Mouse (Mus musculus): ENCODE data around the gene Aff1.
A peak's percentile ranks its signal among the peaks of the same experiment; 100 is the strongest.

The Aff1 gene

DNA sequence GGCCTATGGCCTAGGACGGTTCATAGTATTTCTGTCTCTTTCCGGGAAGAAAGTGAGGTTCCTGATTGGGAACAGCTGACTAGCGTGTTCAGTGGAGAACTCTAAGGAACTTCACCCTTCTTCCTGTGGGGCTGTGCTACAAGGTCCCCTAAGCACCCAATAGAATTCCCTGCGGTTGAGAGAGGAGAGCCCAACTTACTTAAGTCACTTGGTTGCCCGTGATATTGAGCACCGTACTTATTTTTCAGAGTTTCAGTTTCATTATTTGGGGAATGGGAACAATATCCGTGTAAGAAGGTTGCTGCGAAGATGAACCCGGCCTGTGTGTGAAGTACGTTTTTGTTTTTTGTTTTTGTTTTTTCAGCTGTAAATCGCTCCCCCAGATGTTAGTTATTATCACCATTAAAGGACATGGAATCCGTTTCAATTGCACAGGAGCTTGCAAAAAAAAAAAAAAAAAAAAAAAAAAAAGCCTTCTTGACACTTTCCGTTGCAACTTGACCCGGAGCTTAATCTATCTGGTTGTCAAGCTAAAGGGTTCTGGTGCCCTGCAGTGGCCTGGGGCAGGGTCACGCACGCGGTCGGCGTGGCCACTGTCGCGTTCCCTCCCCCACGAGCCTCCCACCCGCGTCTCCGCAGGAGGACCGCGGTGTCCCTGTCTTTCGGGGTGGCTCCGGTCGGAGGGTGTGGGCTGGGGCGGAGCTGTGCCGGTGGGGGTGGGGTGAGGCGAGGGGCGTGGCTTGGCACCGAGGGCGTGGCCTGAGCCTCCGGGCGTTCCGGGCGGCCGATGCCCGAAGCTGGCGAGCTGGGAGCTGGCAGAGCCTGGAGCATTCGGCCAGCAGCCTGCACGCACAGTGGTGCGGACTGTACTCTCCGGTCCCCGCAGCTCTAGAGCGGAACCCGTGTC lies at the start of gene Aff1:
TSS of gene Aff1 (plus strand) at position 751 of the 907 bp plus-strand sequence.
- DNase-seq (ENCODE audit: low spot score in 2 of 2), result peak; percentile 19 to 62

GRCm38 (mm10) chr5:103644167-103644566 lies 48.0 kb upstream of the Aff1 start:
- no peak for DNase-seq (ENCODE audit: low spot score in 2 of 2)

GRCm38 (mm10) chr5:103647320-103647719 lies 44.9 kb upstream of the Aff1 start:
- no peak for DNase-seq (ENCODE audit: low spot score in 2 of 2)

DNA sequence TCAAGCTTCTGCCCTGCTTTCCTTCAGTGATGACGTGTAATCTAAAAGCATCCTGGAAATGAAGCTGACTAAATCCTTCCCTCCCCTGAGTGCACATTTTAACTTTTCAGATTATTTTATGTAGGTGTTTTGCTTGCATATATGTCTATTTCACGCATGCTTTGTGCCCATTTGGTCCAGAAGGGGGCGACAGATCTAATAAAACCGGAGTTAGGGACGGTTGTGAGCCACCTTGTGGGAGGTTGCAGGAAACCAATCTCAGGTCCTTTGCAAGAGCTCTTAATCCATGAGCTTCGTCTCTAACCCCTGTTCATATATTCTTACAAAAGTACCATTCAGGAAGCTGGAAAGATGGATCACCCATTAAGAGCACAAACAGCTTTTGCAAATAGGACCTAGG lies 37.9 kb upstream of the Aff1 start:
- DNase-seq (ENCODE audit: low spot score in 2 of 2), result peak in 1 of 2 experiments; percentile 11

- no peak for DNase-seq (ENCODE audit: low spot score in 2 of 2)
These were observed 37.4 kb upstream of the Aff1 start for GRCm38 (mm10) chr5:103654780-103655179.

DNA sequence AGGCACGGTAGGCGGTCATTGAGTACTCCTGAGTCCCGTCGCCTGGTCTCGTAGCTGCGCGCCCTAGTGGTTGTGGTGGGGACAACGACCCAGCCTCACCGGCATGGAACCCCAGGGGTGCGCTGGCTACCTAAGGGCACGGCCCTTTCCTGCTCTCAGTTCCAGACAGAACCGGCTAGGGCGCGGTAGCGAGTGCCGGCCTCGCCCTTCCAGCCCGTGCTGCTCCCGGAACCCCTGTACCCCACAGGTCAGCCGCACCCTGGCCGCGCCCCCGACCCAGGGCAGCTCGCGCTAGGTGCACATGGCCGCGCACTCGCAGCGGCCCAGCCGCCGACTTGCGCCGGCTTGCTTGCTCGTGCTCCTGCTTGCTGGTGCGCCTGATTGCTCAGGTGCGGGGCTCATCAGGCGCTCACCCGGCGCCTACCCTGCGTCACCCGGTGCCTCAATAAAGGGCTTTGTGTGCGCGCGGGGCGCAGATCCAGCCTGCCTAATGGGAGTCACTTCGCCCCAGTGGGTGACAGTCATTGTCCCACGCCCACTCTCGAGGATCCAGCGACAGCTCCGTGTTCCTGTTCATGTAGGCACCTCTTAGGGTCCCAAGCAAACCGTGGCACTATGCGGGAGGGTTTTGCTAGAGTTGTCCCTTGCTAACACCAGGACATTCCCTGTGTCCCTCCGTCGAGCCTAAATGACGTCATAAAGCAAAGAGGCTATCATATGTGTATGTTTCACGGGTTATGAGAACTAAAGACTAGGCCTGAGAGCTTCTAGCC lies 36.6 kb upstream of the Aff1 start, which contains the start of gene 1700016H13Rik:
TSS of gene 1700016H13Rik (minus strand) at position 665 of the 773 bp plus-strand sequence.
- DNase-seq (ENCODE audit: low spot score in 2 of 2), result peak in 1 of 2 experiments; percentile 44

DNA sequence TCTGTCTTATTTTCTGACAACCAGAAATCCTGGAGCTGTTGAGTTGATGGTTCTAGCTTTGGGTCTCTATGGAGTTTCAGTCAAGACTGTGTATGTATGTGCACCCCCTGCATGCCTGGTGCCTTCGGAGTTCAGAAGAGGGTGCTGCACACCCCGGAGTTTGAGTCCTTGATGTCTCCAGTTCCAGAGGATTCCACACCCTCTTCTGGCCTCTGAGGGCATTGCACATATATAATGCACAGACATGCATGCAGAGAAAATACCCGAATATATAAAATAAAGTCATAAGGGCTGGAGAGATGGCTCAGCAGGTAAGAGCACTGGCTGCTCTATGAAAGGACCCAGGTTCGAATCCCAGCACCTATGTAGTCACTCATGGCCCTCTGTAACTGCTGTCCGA lies 33.3 kb upstream of the Aff1 start:
- DNase-seq (ENCODE audit: low spot score in 2 of 2), result no peak

DNA sequence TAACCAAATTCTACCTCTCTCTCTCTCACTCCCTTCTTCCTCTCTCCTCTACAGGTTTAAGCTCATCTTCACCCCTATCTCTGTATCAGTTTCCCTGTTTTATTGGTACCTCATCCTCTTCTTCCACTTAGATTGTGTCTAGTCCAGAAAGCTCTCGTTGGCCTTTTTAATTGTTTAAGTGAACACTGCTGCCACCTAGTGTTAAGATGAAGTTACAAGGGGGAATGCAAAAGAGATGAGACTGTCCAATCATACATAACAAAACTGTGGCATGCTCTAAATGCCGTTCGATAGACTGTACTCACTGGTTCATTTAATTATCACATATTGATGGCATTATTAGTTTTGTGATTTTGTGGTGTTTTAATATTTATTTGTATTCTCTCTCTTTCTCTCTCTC lies 32.6 kb upstream of the Aff1 start:
- DNase-seq (ENCODE audit: low spot score in 2 of 2), result no peak

- no peak for DNase-seq (ENCODE audit: low spot score in 2 of 2)
These were observed 27.2 kb upstream of the Aff1 start for GRCm38 (mm10) chr5:103664932-103665331.

DNA sequence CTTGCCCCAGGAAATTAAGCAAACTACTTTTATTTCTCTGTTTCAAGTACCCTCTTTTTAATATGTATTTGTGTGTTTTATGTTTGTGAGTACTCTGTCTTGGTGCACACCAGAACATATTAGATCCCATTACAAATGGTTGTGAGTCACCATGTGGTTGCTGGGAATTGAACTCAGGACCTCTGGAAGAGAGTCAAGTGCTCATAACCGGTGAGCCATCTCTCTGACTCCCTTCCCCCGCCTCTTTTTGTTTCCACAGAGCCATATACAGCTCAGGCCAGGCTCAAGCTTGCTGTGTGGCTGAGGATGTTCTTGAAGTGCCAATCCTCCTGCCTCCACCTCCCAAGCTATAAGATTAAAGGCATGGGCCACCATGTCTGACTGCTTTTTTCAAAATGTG lies 26.3 kb upstream of the Aff1 start:
- DNase-seq (ENCODE audit: low spot score in 2 of 2), result no peak

DNA sequence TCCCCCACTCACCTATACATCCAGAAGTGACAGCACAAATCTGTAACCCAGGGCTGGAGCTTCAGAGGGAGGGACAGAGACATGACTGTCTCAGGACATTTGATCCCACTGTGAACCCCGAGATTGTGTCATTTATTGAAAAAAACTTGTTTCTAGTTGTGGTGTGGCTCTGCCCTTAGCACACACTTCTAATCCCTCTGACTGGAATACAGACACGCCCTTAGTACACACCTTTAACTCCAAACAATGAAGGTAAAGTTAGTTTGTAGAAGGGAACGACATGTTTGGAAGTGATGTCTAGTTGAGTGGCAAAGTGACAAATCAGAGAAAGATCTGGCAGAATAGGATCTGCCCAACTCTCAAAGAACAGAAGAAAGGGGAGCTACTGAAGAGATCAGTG lies 20.3 kb upstream of the Aff1 start:
- no peak for DNase-seq (ENCODE audit: low spot score in 2 of 2)

DNA sequence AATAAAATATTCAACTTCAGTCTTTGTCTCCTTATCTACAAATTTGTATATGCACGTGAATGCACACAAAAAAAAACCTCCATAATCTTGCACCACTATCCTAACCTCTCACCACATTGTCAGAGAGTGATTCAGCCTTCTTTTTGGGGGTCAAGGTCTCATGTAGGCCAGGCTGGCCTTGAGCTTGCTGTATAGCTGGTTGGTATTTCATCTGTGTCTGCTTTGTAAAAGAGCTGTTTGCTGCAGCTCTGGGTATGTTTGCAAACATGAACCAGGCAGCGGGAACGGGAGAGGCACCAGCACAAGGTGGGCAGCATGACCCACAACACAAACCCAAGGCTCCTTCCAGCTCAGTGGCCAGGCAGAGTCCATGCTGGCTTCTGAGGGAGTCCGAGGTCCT lies 18.6 kb upstream of the Aff1 start:
- DNase-seq (ENCODE audit: low spot score in 2 of 2), result no peak

GRCm38 (mm10) chr5:103674482-103674881 lies 17.7 kb upstream of the Aff1 start:
- no peak for DNase-seq (ENCODE audit: low spot score in 2 of 2)

DNA sequence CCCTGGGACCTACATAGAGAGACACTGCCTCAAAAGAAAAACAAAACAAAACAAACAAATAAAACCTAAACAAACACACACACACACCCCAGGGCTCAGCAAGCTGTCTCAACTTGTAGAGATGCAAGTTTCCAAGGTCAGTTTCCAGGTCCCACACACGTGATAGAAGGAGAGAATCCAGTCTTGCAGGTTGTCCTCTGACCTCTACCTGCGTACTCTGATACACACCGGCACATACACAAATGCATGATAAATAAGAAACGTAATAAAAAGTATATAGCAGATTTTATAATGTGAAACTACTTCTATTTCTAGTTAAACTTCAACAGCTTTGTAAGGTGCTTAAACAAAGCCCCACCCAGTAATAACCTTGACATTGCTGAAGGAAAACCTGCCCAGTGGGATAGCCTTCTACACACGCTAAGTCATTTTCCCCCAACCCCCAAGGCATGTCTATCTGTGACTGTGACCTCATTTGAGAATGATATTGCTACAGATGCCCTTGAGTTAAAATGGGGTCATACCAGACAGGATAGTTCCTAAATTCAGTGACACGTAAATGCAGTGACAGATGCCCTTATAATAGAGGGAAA lies 15.8 kb upstream of the Aff1 start:
- no peak for DNase-seq (ENCODE audit: low spot score in 2 of 2)

GRCm38 (mm10) chr5:103677894-103678293 lies 14.3 kb upstream of the Aff1 start:
- DNase-seq (ENCODE audit: low spot score in 2 of 2), result no peak

- DNase-seq (ENCODE audit: low spot score in 2 of 2), result no peak
These were observed 13.2 kb upstream of the Aff1 start for GRCm38 (mm10) chr5:103678974-103679373.

DNA sequence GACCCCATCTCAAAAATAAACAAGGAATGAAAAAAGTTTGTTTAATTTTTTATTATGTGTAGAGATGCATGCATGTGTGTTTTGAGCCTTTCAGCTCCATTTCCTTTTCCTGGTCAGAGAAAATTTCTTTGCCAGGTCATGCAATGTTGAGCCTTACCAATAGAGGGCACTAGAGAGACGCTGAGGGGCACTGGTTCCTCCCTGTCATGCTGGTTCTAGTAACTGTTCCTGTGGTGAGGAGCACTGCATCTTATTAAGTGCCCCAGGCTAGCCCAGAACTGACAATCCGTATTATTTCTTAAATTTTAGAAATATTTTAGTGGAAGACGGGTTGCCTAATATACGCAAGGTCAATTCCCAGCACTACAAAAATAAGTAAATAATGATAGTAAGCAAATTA lies 11.8 kb upstream of the Aff1 start:
- peak in 1 of 2 experiments; percentile 35 for DNase-seq (ENCODE audit: low spot score in 2 of 2)

GRCm38 (mm10) chr5:103681824-103682223 lies 10.3 kb upstream of the Aff1 start:
- DNase-seq (ENCODE audit: low spot score in 2 of 2), result no peak

DNA sequence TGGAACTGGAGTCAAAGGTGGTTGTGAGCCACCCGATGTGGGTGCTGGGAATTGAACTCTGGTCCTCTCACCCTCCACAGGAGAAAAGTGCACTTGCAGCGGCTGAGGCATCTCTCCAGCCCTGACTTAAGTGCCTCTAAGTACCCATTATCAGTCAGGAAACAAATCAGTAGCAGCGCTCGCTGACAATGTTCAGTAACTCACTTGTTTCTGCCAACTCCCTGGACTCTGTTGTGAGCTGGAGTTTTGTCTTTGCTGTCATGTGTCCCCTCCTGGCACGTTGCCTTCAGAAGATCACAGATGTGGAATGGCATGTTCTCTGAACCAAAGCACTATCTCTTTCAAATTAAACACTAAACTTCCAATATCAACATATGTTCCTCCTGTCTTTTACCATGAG lies 2.5 kb upstream of the Aff1 start:
- DNase-seq (ENCODE audit: low spot score in 2 of 2), result no peak

DNA sequence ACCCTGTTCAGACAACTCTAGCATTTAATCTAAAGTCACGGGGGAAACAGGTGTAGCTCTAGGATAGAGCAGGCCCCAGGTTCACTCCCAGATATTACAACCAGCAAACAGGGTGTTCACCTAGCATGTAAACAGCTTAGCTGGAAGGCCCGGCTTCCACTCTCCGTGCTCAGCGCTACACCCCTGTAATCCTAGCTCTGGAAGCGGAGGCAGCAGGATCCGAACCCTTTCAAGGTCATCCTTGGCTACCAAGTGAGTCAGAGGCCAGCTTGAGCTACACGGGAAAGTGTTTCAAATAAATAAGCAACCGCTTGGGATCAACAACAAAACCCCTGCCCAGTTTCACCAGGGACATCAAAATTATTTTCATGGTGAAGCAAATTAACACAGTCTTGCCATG lies 2.0 kb upstream of the Aff1 start:
- DNase-seq (ENCODE audit: low spot score in 2 of 2), result no peak

- no peak for DNase-seq (ENCODE audit: low spot score in 2 of 2)
These were observed 1.0 kb upstream of the Aff1 start for GRCm38 (mm10) chr5:103691171-103691570.

DNA sequence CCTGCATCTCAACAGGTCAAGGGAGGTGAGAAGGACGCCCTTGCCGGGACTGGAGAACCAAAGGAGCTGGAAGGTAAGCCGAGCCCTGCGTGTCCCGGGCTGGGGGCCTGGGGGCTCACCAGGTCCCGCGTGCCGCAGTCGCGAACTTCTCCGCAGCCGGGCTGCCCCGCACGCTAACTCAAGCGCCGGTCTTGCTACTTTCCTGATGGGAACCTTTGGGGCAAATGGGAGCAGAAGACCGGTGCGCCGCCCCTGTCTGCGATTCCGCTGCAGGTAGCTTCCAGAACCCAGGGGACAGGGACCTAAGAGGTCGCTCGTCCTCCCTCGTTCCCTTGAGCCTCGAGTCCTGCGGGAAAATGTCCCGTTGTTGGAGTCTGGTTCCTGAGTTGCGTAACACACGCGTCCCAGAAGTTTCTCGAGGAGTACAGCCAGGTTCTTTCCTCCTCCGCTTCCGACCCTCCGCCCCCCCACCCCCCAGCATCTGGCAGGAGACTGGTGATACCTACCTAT lies 412 bp downstream of the Aff1 start:
- no peak for DNase-seq (ENCODE audit: low spot score in 2 of 2)
